Mouse (Mus musculus): Measurements from ENCODE around the gene Itln1. TPM values are rescaled to one million over a fixed set of nuclear protein-coding genes. Genes with fewer than 3 reads are reported as not detected.
A peak's percentile ranks its signal among the peaks of the same experiment; 100 is the strongest.

Gene Itln1
- polyA plus RNA-seq, 1 experiment: not detected

- Histone ChIP-seq H3K4me1 (ENCODE audit: control insufficient read depth, insufficient read depth, low read length) (no peaks in the 10 kb centered on the region), H3K4me3 (ENCODE audit: insufficient read depth, low read depth, low read length) (no peak overlapping the region), H3K27ac (ENCODE audit: insufficient read depth, low read depth, low read length) (no peak overlapping the region)
- WGBS: 2% methylated on average over 14 of the region's 14 CpGs
- no peak for TF ChIP-seq CTCF (IDR thresholded peaks at IDR 0.05; ENCODE audit: insufficient read depth, low read depth, low read length)
- TF ChIP-seq POLR2A (IDR thresholded peaks at IDR 0.05; ENCODE audit: insufficient read depth, low read depth, low read length): no peak
Measured at GRCm38 (mm10) chr1:171502388-171503249, 32.5 kb downstream of the Itln1 start.

DNA sequence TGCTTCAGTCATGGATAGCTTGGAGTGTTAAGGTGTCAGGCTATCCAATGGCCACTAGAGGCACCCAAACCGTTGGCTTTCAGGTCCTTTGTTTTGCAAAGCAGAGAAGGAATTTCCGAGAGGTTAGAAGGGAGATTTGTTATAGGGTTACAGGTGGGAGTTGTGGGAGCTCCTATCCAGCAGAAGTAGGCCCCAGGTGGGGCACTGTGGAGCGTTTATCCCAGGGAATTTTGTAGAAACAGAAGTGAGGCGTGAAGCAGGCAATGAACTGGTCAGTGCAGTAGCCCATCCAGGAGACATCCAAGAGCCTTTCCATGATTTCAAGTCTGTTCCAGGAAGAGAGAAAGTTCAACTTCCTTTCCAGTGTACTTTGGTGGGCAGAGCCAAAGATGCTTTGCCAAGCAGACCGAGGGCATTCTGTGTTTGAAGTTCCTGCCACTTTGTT, 33.4 kb downstream of the Itln1 start:
- WGBS: 2% methylated on average over 5 of the region's 5 CpGs
- TF ChIP-seq CTCF (IDR thresholded peaks at IDR 0.05; ENCODE audit: insufficient read depth, low read depth, low read length) (no peak), POLR2A (IDR thresholded peaks at IDR 0.05; ENCODE audit: insufficient read depth, low read depth, low read length) (no peak)
- Histone ChIP-seq H3K27ac (ENCODE audit: insufficient read depth, low read depth, low read length) (no peak overlapping the region), H3K4me3 (ENCODE audit: insufficient read depth, low read depth, low read length) (no peak overlapping the region), H3K4me1 (ENCODE audit: control insufficient read depth, insufficient read depth, low read length) (no peaks in the 10 kb centered on the region)

DNA sequence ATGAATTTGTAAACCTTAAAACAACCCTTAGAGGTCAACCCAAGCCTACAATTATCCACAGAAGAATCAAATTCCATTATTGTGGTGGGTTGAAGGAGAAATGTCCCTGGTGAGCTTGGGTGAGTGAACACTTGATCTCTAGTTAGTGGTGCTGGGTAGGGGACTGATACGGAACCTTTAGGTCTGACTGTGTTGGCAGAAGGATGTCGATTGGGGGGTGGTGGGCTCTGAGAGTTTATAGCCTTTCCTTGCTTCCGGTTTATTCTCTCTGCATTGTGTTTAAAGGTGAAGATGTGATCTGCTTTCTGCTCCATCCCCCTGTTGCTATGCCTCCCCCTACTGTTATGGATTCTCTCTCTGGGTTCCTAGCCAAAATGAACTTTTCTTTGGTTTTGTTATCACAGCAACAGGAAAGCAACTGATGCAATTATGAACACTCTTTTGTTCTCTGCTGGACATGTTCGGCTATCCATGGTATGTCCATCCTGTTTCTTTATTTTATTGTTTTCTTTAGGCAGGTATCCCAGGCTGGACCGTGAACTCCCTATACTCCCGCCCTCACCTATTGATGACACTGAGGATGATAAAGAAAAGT, 34.0 kb downstream of the Itln1 start:
- H3K27ac ChIP-seq (ENCODE audit: insufficient read depth, low read depth, low read length): no peak overlapping the region
- H3K4me1 ChIP-seq (ENCODE audit: control insufficient read depth, insufficient read depth, low read length): no peaks in the 10 kb centered on the region
- no peak for TF ChIP-seq POLR2A (IDR thresholded peaks at IDR 0.05; ENCODE audit: insufficient read depth, low read depth, low read length)
- no peak for TF ChIP-seq CTCF (IDR thresholded peaks at IDR 0.05; ENCODE audit: insufficient read depth, low read depth, low read length)
- H3K4me3 ChIP-seq (ENCODE audit: insufficient read depth, low read depth, low read length): no peak overlapping the region
- 62% methylated on average over 6 of the region's 6 CpGs for WGBS

DNA sequence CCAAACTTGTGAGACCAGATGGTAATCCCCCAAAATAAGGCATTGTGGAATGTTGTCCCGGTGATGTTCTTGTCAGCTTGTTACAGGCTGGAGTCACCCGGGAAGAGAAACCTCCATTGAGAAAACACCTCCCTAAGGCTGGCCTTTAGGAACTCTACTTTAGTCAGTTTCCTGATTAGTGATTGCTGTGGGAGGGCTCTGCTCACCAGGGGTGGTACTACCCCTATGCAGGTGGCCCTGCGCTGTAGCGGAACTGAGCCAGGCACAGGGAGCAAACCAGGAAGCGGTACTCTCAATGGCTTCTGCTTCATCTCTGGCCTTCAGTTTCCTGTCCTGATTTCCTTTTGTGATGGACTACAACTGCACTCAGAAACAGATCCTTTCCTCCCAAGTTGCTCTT, 35.2 kb downstream of the Itln1 start:
- TF ChIP-seq POLR2A (IDR thresholded peaks at IDR 0.05; ENCODE audit: insufficient read depth, low read depth, low read length): no peak
- TF ChIP-seq CTCF (IDR thresholded peaks at IDR 0.05; ENCODE audit: insufficient read depth, low read depth, low read length): no peak
- 73% methylated on average over 5 of the region's 5 CpGs for WGBS
- no peak overlapping the region for H3K27ac ChIP-seq (ENCODE audit: insufficient read depth, low read depth, low read length)

GRCm38 (mm10) chr1:171495371-171495770, 39.7 kb downstream of the Itln1 start:
- 94% methylated on average over 6 of the region's 6 CpGs for WGBS
- no peaks in the 10 kb centered on the region for H3K4me1 ChIP-seq (ENCODE audit: control insufficient read depth, insufficient read depth, low read length)
- no peak overlapping the region for H3K4me3 ChIP-seq (ENCODE audit: insufficient read depth, low read depth, low read length)
- TF ChIP-seq CTCF (IDR thresholded peaks at IDR 0.05; ENCODE audit: insufficient read depth, low read depth, low read length) (no peak), POLR2A (IDR thresholded peaks at IDR 0.05; ENCODE audit: insufficient read depth, low read depth, low read length) (no peak)
- no peak overlapping the region for H3K27ac ChIP-seq (ENCODE audit: insufficient read depth, low read depth, low read length)

More for the DNA sequence above, 35.2 kb downstream of the Itln1 start:
- Histone ChIP-seq H3K4me1 (ENCODE audit: control insufficient read depth, insufficient read depth, low read length) (no peaks in the 10 kb centered on the region), H3K4me3 (ENCODE audit: insufficient read depth, low read depth, low read length) (no peak overlapping the region)

DNA sequence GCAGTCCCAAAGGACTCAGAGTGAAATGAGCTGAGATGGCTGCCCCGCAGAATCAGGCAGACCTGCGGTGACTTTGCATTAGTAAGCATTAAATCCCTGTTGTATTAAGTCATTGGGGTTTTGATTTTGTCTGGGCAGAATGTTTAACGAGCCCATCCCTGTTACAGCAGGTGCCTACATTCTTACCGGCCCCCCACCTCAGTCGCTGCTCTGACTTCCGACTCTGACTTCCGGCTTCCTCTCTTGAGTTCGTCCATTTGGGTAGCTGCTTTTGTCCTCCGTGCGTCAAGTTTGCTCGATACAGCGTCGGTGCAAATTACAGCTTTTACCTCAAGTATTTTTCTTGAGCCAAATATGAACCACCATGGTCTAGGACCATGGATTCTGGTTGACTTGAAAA, 40.9 kb downstream of the Itln1 start:
- Histone ChIP-seq H3K4me1 (ENCODE audit: control insufficient read depth, insufficient read depth, low read length) (no peaks in the 10 kb centered on the region), H3K27ac (ENCODE audit: insufficient read depth, low read depth, low read length) (no peak overlapping the region), H3K4me3 (ENCODE audit: insufficient read depth, low read depth, low read length) (no peak overlapping the region)
- 86% methylated on average over 13 of the region's 13 CpGs for WGBS
- TF ChIP-seq POLR2A (IDR thresholded peaks at IDR 0.05; ENCODE audit: insufficient read depth, low read depth, low read length): no peak
- no peak for TF ChIP-seq CTCF (IDR thresholded peaks at IDR 0.05; ENCODE audit: insufficient read depth, low read depth, low read length)

DNA sequence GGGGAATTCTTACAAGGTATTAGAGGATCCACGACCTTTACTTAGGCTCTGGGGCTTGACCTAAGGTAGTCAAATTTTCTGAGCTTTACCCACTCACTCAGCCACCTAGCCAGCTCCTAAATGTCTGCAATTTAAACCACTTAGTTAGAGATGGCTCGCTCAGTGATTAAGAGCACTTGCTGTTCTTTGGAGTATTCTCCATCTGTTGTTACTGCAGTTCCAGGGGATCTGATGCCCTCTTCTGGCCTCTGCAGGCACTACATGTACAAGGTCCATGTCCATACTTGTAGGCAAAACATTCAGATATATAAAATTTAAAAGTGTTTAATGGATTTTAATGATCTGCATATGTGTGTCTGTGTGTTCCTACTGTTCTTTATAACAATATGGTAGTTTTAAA, 56.1 kb downstream of the Itln1 start:
- 24% methylated on average over 2 of the region's 2 CpGs for WGBS
- H3K27ac ChIP-seq (ENCODE audit: insufficient read depth, low read depth, low read length): no peak overlapping the region
- TF ChIP-seq CTCF (IDR thresholded peaks at IDR 0.05; ENCODE audit: insufficient read depth, low read depth, low read length): no peak
- no peak for TF ChIP-seq POLR2A (IDR thresholded peaks at IDR 0.05; ENCODE audit: insufficient read depth, low read depth, low read length)
- H3K4me3 ChIP-seq (ENCODE audit: insufficient read depth, low read depth, low read length): no peak overlapping the region
- H3K4me1 ChIP-seq (ENCODE audit: control insufficient read depth, insufficient read depth, low read length): no peaks in the 10 kb centered on the region

- Histone ChIP-seq H3K4me3 (ENCODE audit: insufficient read depth, low read depth, low read length) (peak overlapping the region; percentile 17; the same call in 1 of the 2 replicates), H3K4me1 (ENCODE audit: control insufficient read depth, insufficient read depth, low read length) (no peaks in the 10 kb centered on the region), H3K27ac (ENCODE audit: insufficient read depth, low read depth, low read length) (no peak overlapping the region)
- TF ChIP-seq CTCF (IDR thresholded peaks at IDR 0.05; ENCODE audit: insufficient read depth, low read depth, low read length): no peak
- TF ChIP-seq POLR2A (IDR thresholded peaks at IDR 0.05; ENCODE audit: insufficient read depth, low read depth, low read length): no peak
- 65% methylated on average over 27 of the region's 27 CpGs for WGBS
Measured at GRCm38 (mm10) chr1:171477758-171478545, 57.1 kb downstream of the Itln1 start.
